Mouse (Mus musculus) testis, adult 2 months (tissue): Measurements from ENCODE around the gene Gm47289. TPM values are rescaled to one million over a fixed set of nuclear protein-coding genes. Genes with fewer than 3 reads are reported as not detected.

Experiments used
- H3K27ac ChIP-seq: fragments of 200-500 bp; 2 replicates; pipeline ENCODE4 v1.5.1; 2012; ENCODE audit warnings: low read depth, low read length; ENCODE audit not compliant: control insufficient read depth, insufficient read depth
- H3K27me3 ChIP-seq: fragments of 200-500 bp; 2 replicates; pipeline ENCODE4 v1.6.1; 2012; ENCODE audit warnings: mild to moderate bottlenecking, low read length, moderate library complexity; ENCODE audit not compliant: control insufficient read depth, insufficient read depth
- H3K36me3 ChIP-seq: fragments of 200-500 bp; 2 replicates; pipeline ENCODE4 v1.6.1; 2012; ENCODE audit warnings: mild to moderate bottlenecking, low read length; ENCODE audit not compliant: control insufficient read depth, insufficient read depth
- H3K4me1 ChIP-seq: fragments of 200-500 bp; 2 replicates; pipeline ENCODE4 v1.6.1; 2012; ENCODE audit warnings: low read length; ENCODE audit not compliant: control insufficient read depth, insufficient read depth
- H3K4me3 ChIP-seq: fragments of 200-500 bp; 2 replicates; pipeline ENCODE4 v1.5.1; 2012; ENCODE audit warnings: low read depth, mild to moderate bottlenecking, low read length, moderate library complexity, mixed read lengths; ENCODE audit not compliant: control insufficient read depth
- CTCF ChIP-seq: fragments of 200-500 bp; IDR thresholded peaks from 2 replicates; pipeline ENCODE4 v1.5.1; 2012; ENCODE audit warnings: low read depth, mild to moderate bottlenecking, inconsistent platforms, low read length, moderate library complexity; ENCODE audit not compliant: control insufficient read depth, insufficient read depth, insufficient replicate concordance
- POLR2A ChIP-seq: fragments of 200-500 bp; IDR thresholded peaks from 2 replicates; pipeline ENCODE4 v1.6.1; 2012; ENCODE audit warnings: low read depth, mild to moderate bottlenecking, inconsistent platforms, low read length, moderate library complexity; ENCODE audit not compliant: control insufficient read depth
- polyA plus RNA-seq: library from polyadenylated mRNA; depleted of rRNA; stranded (reverse); fragments of >200 nt; gene quantifications from 2 replicates; pipeline ENCODE4 v1.2.3, GENCODE M21; 2012

The Gm47289 gene
- polyA plus RNA-seq, 1 experiment: not detected

- Histone ChIP-seq H3K4me1 (no peaks in the 10 kb centered on the region), H3K36me3 (no peaks in the 10 kb centered on the region; the same call in 1 of the 2 replicates), H3K27ac (no peak overlapping the region), H3K27me3 (no peaks in the 10 kb centered on the region), H3K4me3 (no peak overlapping the region)
- TF ChIP-seq CTCF (no peak), POLR2A (no peak)
These were observed 30.4 kb upstream of the Gm47289 start for GRCm38 (mm10) chr9:119128436-119129181.

- H3K27ac ChIP-seq: no peak overlapping the region
- no peak overlapping the region for H3K4me3 ChIP-seq
- no peaks in the 10 kb centered on the region for H3K27me3 ChIP-seq
- TF ChIP-seq POLR2A (no peak), CTCF (no peak)
- H3K36me3 ChIP-seq: no peaks in the 10 kb centered on the region; the same call in 1 of the 2 replicates
- H3K4me1 ChIP-seq: no peaks in the 10 kb centered on the region
These were observed 28.3 kb upstream of the Gm47289 start for GRCm38 (mm10) chr9:119130692-119131091.

GRCm38 (mm10) chr9:119138836-119139235 is 20.1 kb upstream of the Gm47289 start:
- Histone ChIP-seq H3K4me1 (no peaks in the 10 kb centered on the region), H3K27ac (no peak overlapping the region), H3K4me3 (no peak overlapping the region), H3K36me3 (no peaks in the 10 kb centered on the region; the same call in 1 of the 2 replicates), H3K27me3 (no peaks in the 10 kb centered on the region)
- TF ChIP-seq CTCF (no peak), POLR2A (no peak)

DNA sequence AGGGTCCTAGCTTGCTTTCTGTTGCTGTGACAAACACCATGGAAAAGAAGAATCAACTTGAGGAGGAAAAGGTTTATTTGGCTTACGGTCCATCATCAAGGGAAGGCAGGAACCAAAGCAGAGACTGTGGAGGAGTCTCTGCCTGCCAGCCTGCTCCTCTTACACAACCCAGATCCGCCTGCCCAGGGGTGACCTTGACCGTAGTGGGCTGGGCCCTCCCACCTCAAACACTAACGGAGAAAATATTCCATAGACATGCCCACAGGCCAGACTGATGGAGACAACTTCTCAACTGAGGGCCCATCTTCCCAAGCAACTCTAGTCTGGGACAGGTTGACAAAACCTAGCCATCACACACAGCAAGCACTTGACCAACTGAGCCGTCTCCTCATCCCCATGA is 16.9 kb upstream of the Gm47289 start:
- Histone ChIP-seq H3K4me1 (no peaks in the 10 kb centered on the region), H3K27ac (no peak overlapping the region), H3K36me3 (no peaks in the 10 kb centered on the region; the same call in 1 of the 2 replicates), H3K4me3 (no peak overlapping the region), H3K27me3 (no peaks in the 10 kb centered on the region)
- no peak for TF ChIP-seq CTCF

- no peaks in the 10 kb centered on the region for H3K4me1 ChIP-seq
- H3K36me3 ChIP-seq: no peaks in the 10 kb centered on the region; the same call in 1 of the 2 replicates
- no peaks in the 10 kb centered on the region for H3K27me3 ChIP-seq
- TF ChIP-seq CTCF: no peak
- TF ChIP-seq POLR2A: no peak
- H3K4me3 ChIP-seq: no peak overlapping the region
- no peak overlapping the region for H3K27ac ChIP-seq
These were observed 15.6 kb upstream of the Gm47289 start for GRCm38 (mm10) chr9:119143372-119143771.

DNA sequence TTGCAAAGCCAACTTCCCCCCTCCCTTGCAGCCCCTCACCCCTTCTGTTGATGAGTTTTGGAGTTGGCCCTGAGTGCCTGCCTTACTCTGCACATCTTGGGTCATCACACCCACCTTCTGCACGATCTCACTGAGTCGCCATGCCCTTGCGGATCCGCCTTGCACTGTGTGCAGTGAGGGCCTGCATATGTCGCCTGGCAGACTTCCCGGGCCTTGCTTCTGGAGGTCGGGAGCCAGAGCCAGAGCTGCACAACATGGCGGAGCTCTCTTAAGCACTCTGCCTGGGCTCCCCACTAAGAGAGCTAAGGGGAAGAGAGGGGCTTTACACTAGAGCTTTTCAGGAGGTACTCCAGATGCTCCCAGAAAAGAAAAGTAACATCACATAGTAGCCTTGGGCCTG is 14.3 kb upstream of the Gm47289 start:
- H3K27ac ChIP-seq: no peak overlapping the region
- no peak overlapping the region for H3K4me3 ChIP-seq
- no peaks in the 10 kb centered on the region for H3K27me3 ChIP-seq
- no peaks in the 10 kb centered on the region for H3K4me1 ChIP-seq
- H3K36me3 ChIP-seq: no peaks in the 10 kb centered on the region; the same call in 1 of the 2 replicates
- no peak for TF ChIP-seq POLR2A
- no peak for TF ChIP-seq CTCF

DNA sequence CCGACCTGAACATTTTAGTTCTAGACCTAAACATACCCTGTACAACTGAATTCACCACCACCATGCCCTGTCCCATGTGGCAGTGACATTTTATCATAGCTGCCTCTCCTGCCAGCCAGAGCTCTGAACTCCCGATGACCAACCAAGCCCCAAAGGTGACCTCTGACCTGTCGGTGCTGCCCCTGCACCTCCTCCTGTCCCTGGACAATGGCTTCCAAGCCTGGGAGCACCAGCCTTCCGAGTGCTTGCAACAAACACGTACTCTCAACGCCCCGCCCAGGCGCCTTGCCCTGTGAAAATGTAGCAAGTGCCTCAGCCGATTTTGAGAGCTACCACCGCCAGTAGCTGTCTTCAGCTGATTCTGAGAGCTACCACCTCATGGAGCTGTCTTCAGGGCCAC is 13.8 kb upstream of the Gm47289 start:
- no peak for TF ChIP-seq POLR2A
- no peak for TF ChIP-seq CTCF
- Histone ChIP-seq H3K4me3 (no peak overlapping the region), H3K27ac (no peak overlapping the region), H3K36me3 (no peaks in the 10 kb centered on the region; the same call in 1 of the 2 replicates), H3K4me1 (no peaks in the 10 kb centered on the region), H3K27me3 (no peaks in the 10 kb centered on the region)

DNA sequence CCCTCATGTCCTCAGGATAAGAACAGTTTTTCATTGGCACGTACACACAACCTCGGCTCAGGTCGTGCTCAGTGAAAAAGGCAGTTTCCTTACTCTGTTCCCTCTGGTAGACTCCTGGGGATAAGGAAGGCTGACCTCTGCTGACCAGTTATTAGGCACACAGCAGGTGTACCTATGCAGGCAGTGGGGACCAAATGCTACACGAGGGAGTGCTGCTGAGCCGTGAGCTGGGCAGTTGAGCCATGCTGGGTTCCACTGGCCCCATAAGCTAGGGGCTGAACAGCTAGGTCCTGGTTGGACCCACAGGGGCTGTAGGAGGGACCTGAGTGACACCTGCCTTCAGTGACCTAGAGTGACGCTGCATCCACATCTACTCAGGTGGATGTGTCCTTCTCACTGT is 13.3 kb upstream of the Gm47289 start:
- TF ChIP-seq CTCF: no peak
- no peak for TF ChIP-seq POLR2A
- no peak overlapping the region for H3K4me3 ChIP-seq
- no peaks in the 10 kb centered on the region for H3K27me3 ChIP-seq
- H3K27ac ChIP-seq: no peak overlapping the region
- no peaks in the 10 kb centered on the region; the same call in 1 of the 2 replicates for H3K36me3 ChIP-seq
- no peaks in the 10 kb centered on the region for H3K4me1 ChIP-seq
